Mouse (Mus musculus) thymus, adult 2 months (tissue): ENCODE measurements around the gene Gatd1.

Experiments used
- CTCF ChIP-seq: fragments of 200-500 bp; IDR thresholded peaks from 2 replicates; pipeline ENCODE4 v1.5.1; 2012; ENCODE audit warnings: mild to moderate bottlenecking, control low read depth, low read length, moderate library complexity, borderline replicate concordance; ENCODE audit not compliant: control insufficient read depth, poor library complexity, insufficient read depth; ENCODE audit errors: extremely low read depth
- POLR2A ChIP-seq: fragments of 200-500 bp; IDR thresholded peaks from 2 replicates; pipeline ENCODE4 v1.6.1; 2012; ENCODE audit warnings: mild to moderate bottlenecking, low read length, control low read depth, moderate library complexity; ENCODE audit not compliant: control insufficient read depth, poor library complexity, insufficient read depth; ENCODE audit errors: extremely low read depth

DNA sequence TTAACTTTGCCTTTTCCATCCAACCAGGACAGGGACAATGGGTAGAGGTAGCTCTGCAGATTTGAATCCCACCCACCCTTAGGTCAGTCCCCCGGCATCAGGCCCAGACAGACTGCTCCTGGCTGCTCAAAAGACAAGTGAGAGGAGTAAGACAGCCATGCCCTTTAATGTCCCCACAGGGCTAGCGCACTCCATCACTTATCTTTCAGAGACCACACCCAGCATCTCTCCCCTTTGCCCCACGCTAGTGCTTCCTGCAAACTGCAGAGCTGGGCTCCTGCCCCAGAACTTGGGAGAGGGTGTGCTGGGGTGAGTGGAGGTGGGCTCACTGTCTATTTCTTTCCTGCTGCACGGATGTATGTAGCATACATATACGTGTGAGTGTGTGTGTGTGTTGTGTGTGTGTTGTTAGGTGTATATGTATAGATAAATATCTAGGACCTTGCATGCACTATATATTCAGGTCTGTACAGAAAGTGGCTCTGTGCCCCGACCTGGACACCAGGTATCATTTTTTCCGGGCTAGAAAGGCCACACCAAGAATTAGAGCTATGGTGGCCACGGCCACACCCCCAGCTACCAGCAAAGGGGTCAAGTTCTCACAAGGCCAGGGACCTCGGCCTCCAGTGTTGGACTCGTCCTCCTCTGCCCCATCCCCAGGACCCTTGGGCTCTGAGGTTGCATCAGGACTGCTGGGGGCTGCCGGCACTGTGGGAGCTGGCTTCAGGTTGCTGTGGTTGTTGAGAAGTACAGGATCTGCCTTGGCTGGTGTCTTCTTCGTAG is 13.2 kb upstream of the Gatd1 start:
- TF ChIP-seq CTCF: no peak
- TF ChIP-seq POLR2A: no peak
